Mouse (Mus musculus) layer of hippocampus, adult 9-11 months (tissue): ENCODE results near the gene Gm9758.
"Not testable (repeated sequence)": the region's sequence is repeated elsewhere in the genome, so short reads cannot be mapped to it uniquely, and the experiment has no call there.

Experiments used
- DNase-seq: peaks from one replicate; pipeline ENCODE4 v3.0.0; 2022

Gm9758 gene

GRCm38 (mm10) chr5:14914799-14915198 is at the start of gene Gm9758:
Gene Gm9758 (minus strand): TSS chr5:14914899.
- not testable (repeated sequence) for DNase-seq

GRCm38 (mm10) chr5:14963821-14964220 is 49.1 kb upstream of the Gm9758 start:
- not testable (repeated sequence) for DNase-seq

- DNase-seq = not testable (repeated sequence)
These were observed 46.8 kb upstream of the Gm9758 start for GRCm38 (mm10) chr5:14961502-14961901.

GRCm38 (mm10) chr5:14955928-14956706 is 41.4 kb upstream of the Gm9758 start:
- DNase-seq = not testable (repeated sequence)

GRCm38 (mm10) chr5:14953587-14953986 is 38.9 kb upstream of the Gm9758 start:
- not testable (repeated sequence) for DNase-seq

- DNase-seq = not testable (repeated sequence)
These were observed 38.0 kb upstream of the Gm9758 start for GRCm38 (mm10) chr5:14952749-14953148.

- not testable (repeated sequence) for DNase-seq
These were observed 37.1 kb upstream of the Gm9758 start for GRCm38 (mm10) chr5:14951822-14952221.

GRCm38 (mm10) chr5:14947482-14948198 is 32.9 kb upstream of the Gm9758 start:
- not testable (repeated sequence) for DNase-seq

- DNase-seq = not testable (repeated sequence)
These were observed 30.8 kb upstream of the Gm9758 start for GRCm38 (mm10) chr5:14945524-14945923.

GRCm38 (mm10) chr5:14941043-14941442 is 26.3 kb upstream of the Gm9758 start:
- not testable (repeated sequence) for DNase-seq

- not testable (repeated sequence) for DNase-seq
These were observed 23.6 kb upstream of the Gm9758 start, which contains the start of gene Speer4e for GRCm38 (mm10) chr5:14938329-14938728. Gene Speer4e (minus strand): TSS chr5:14938429.

- DNase-seq = not testable (repeated sequence)
These were observed 19.0 kb upstream of the Gm9758 start for GRCm38 (mm10) chr5:14933721-14934120.

- DNase-seq = not testable (repeated sequence)
These were observed 12.3 kb upstream of the Gm9758 start for GRCm38 (mm10) chr5:14927047-14927446.

- not testable (repeated sequence) for DNase-seq
These were observed 338 bp downstream of the Gm9758 start for GRCm38 (mm10) chr5:14914361-14914760.

- DNase-seq = not testable (repeated sequence)
These were observed 11.2 kb downstream of the Gm9758 start for GRCm38 (mm10) chr5:14903539-14903938.

- DNase-seq = no peak
These were observed 22.5 kb downstream of the Gm9758 start for GRCm38 (mm10) chr5:14892242-14892641.

GRCm38 (mm10) chr5:14885291-14885690 is 29.4 kb downstream of the Gm9758 start:
- DNase-seq = not testable (repeated sequence)
